Mouse (Mus musculus): ENCODE results near the gene Slc30a5. TPM values are rescaled to one million over a fixed set of nuclear protein-coding genes. Genes with fewer than 3 reads are reported as not detected.

Slc30a5 gene
- polyA plus RNA-seq, 1 experiment from 2014 or later, result 43.1 TPM

DNA sequence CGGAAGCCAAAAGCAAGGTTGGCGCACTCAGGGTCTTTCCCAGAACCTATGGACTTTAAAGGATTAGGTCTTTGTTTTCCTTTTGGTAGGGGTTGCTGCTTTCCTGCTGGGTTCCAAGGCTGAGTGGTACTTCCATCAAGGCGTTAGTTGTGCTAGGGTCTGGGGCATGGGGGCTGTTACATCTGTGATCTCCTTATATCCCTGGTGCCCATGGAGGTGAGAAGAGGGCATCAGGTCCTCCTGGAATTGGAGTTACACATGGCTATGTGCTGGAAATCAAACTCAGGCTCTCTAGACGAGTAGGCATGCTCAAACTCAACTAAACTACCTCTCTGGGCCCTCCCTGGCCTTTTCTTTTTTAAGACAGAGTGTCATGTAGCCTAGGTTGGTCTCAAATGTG, 79.0 kb downstream of the Slc30a5 start:
- Histone ChIP-seq H3K4me1 (replicated peaks) (peaks cover 7% of the 10 kb centered on the region; the same call in 1 of the 2 replicates), H3K36me3 (peaks cover 3% of the 10 kb centered on the region), H3K27me3 (replicated peaks) (no peaks in the 10 kb centered on the region), H3K9me3 (replicated peaks) (no peaks in the 10 kb centered on the region), H3K4me3 (no peak overlapping the region), H3K27ac (ENCODE audit: poor library complexity, severe bottlenecking) (no peak overlapping the region), H3K4me2 (no peak overlapping the region), H3K9ac (no peak overlapping the region)
- 70% methylated on average over 4 of the region's 4 CpGs for WGBS
- ATAC-seq (ENCODE audit: insufficient number of reproducible peaks, low FRiP score), result no peak

DNA sequence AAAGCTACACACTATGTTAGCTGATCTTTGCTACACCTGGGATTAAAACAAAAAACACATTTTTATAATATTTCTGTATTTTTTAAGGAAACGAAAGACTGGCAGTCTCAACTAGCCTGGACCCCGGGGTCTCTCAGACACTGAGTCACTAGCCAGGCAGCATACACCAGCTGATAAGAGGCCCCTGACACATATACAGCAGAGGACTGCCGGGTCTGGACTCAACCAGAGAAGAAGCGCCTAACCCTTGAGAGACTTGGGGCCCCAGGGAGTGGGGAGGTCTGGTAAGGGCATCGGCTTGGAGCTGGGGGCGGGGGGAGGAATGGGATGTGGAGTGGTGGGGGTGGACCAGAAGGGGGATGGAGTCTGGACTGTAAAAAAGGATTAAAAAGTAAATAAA, 80.2 kb downstream of the Slc30a5 start:
- 47% methylated on average over 6 of the region's 6 CpGs for WGBS

More for the DNA sequence above, 80.2 kb downstream of the Slc30a5 start:
- H3K27me3 ChIP-seq (replicated peaks), result no peaks in the 10 kb centered on the region
- H3K4me3 ChIP-seq, result no peak overlapping the region
- H3K36me3 ChIP-seq, result no peaks in the 10 kb centered on the region; the same call in 1 of the 2 replicates
- ATAC-seq (ENCODE audit: insufficient number of reproducible peaks, low FRiP score), result no peak
- peaks cover 7% of the 10 kb centered on the region; the same call in 1 of the 2 replicates for H3K4me1 ChIP-seq (replicated peaks)
- no peak overlapping the region for H3K4me2 ChIP-seq
- H3K27ac ChIP-seq (ENCODE audit: poor library complexity, severe bottlenecking), result no peak overlapping the region
- H3K9ac ChIP-seq, result no peak overlapping the region
- no peaks in the 10 kb centered on the region for H3K9me3 ChIP-seq (replicated peaks)

Other genes starting within 250 kb of the Slc30a5 start
- gene Marveld2, start 216.5 kb downstream of the Slc30a5 start, polyA plus RNA-seq (2016; fragmentation: Nextera tagmentation; extraction: Ambion mirVana), result 3.6 and 4.4 TPM in 2 replicates
- gene Ak6, start 182.4 kb downstream of the Slc30a5 start, polyA plus RNA-seq (2016; fragmentation: Nextera tagmentation; extraction: Ambion mirVana), result 216 and 219 TPM in 2 replicates
- 27.3 and 28.7 TPM in 2 replicates for gene Rad17, start 182.4 kb downstream of the Slc30a5 start, polyA plus RNA-seq (2016; fragmentation: Nextera tagmentation; extraction: Ambion mirVana)
- 9.7 and 11.3 TPM in 2 replicates for gene Taf9, start 181.8 kb downstream of the Slc30a5 start, polyA plus RNA-seq (2016; fragmentation: Nextera tagmentation; extraction: Ambion mirVana)
- gene Ccdc125, start 163.7 kb downstream of the Slc30a5 start, polyA plus RNA-seq (2016; fragmentation: Nextera tagmentation; extraction: Ambion mirVana), result 4.6 and 4.8 TPM in 2 replicates
- gene Cdk7, start 102.5 kb downstream of the Slc30a5 start, polyA plus RNA-seq (2016; fragmentation: Nextera tagmentation; extraction: Ambion mirVana), result 76.6 and 77.0 TPM in 2 replicates
- gene Mrps36, start 88.8 kb downstream of the Slc30a5 start, polyA plus RNA-seq (2016; fragmentation: Nextera tagmentation; extraction: Ambion mirVana), result 256 TPM in 2 replicates
- 21.8 and 24.0 TPM in 2 replicates for gene Cenph, start 57.5 kb downstream of the Slc30a5 start, polyA plus RNA-seq (2016; fragmentation: Nextera tagmentation; extraction: Ambion mirVana)
- 214 and 218 TPM in 2 replicates for gene Ccnb1, start 46.9 kb downstream of the Slc30a5 start, polyA plus RNA-seq (2016; fragmentation: Nextera tagmentation; extraction: Ambion mirVana)